Mouse (Mus musculus) lung, postnatal 0 days (tissue): ENCODE measurements around the gene Olfr228. TPM values are rescaled to one million over a fixed set of nuclear protein-coding genes. Genes with fewer than 3 reads are reported as not detected.
"Not testable (repeated sequence)": the region's sequence is repeated elsewhere in the genome, so short reads cannot be mapped to it uniquely, and the experiment has no call there.

Experiments used
- ATAC-seq: fragments of 200-750 bp; cut with Nextera tagmentation; 2 replicates; pipeline ENCODE4 v1.8.0; 2017; ENCODE audit warnings: moderate library complexity
- DNase-seq: peaks from one replicate; pipeline ENCODE4 v3.0.0-alpha.2; 2016; ENCODE audit warnings: low spot score
- H3K27ac ChIP-seq: fragments of 300-500 bp; sonication (generic); 2 replicates; pipeline ENCODE4 v1.5.1; 2014; ENCODE audit warnings: antibody characterized with exemption, mild to moderate bottlenecking, low read length, mixed read lengths
- H3K27me3 ChIP-seq: fragments of 300-500 bp; sonication (generic); replicated peaks from 2 replicates; pipeline ENCODE4 v1.6.1; 2014; ENCODE audit warnings: low read length, mixed read lengths; ENCODE audit not compliant: insufficient read depth
- H3K36me3 ChIP-seq: fragments of 300-500 bp; sonication (generic); 2 replicates; pipeline ENCODE4 v1.6.1; 2014; ENCODE audit warnings: low read length, mixed read lengths; ENCODE audit not compliant: insufficient read depth
- H3K4me1 ChIP-seq: fragments of 300-500 bp; sonication (generic); 2 replicates; pipeline ENCODE4 v1.6.1; 2014; ENCODE audit warnings: antibody characterized with exemption, low read depth, low read length, mixed read lengths; ENCODE audit not compliant: insufficient read depth
- H3K4me2 ChIP-seq: fragments of 300-500 bp; sonication (generic); replicated peaks from 2 replicates; pipeline ENCODE4 v1.6.1; 2014; ENCODE audit warnings: low read depth, mild to moderate bottlenecking, low read length, moderate library complexity, mixed read lengths
- H3K4me3 ChIP-seq: fragments of 300-500 bp; sonication (generic); 2 replicates; pipeline ENCODE4 v1.5.1; 2014; ENCODE audit warnings: low read depth, low read length
- H3K9ac ChIP-seq: fragments of 300-500 bp; sonication (generic); replicated peaks from 2 replicates; pipeline ENCODE4 v1.6.1; 2014; ENCODE audit warnings: low read depth, mild to moderate bottlenecking
- H3K9me3 ChIP-seq: fragments of 300-500 bp; sonication (generic); 2 replicates; pipeline ENCODE4 v1.6.1; 2016; ENCODE audit warnings: low read length, mixed read lengths
- CTCF ChIP-seq: IDR thresholded peaks from 2 replicates; pipeline ENCODE4 v1.5.1; 2016; ENCODE audit warnings: antibody characterized with exemption, mild to moderate bottlenecking
- EP300 ChIP-seq: IDR thresholded peaks from 2 replicates; pipeline ENCODE4 v1.6.1; 2016; ENCODE audit warnings: antibody characterized with exemption, mild to moderate bottlenecking, control low read depth
- WGBS: fragments of 180-500 bp; shearing (Covaris S2); extraction: QIAGEN DNeasy Blood & Tissue Kit; methylation state at CpG from one replicate; pipeline ENCODE4 v1.1.7; 2014; 5-methylcytosine and 5-hydroxymethylcytosine counted together
- polyA plus RNA-seq: library from polyadenylated mRNA; unstranded; fragments of >200 nt; fragmentation: Nextera tagmentation; extraction: Ambion mirVana; gene quantifications from 2 replicates; pipeline ENCODE4 v1.2.1, GENCODE M21; 2015

Olfr228 gene
- polyA plus RNA-seq, result not detected in 2 replicates

DNA sequence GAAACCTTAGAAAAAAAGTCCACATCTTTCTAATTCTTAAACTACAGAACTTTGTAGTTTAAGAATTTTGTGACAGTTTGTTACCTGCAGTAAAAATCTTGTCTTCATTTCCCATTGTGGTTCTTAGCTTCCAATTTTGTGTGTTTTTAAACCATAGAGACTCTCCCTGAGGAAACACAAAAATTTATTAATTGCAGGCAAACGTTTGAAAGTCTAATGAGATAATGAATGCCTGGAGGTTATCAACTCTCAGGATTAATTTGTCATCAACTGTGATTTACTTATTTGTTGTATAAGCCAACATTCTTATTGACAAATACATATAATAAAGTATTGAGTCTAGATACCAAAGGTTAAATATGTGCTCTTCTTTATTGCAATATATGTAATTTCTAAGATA is at the start of gene Olfr228:
Olfr228 (minus strand) TSS at position 101 of the 400 bp plus-strand sequence.
- no peak for ATAC-seq
- no peak within 1 kb of the TSS for H3K4me2 ChIP-seq

DNA sequence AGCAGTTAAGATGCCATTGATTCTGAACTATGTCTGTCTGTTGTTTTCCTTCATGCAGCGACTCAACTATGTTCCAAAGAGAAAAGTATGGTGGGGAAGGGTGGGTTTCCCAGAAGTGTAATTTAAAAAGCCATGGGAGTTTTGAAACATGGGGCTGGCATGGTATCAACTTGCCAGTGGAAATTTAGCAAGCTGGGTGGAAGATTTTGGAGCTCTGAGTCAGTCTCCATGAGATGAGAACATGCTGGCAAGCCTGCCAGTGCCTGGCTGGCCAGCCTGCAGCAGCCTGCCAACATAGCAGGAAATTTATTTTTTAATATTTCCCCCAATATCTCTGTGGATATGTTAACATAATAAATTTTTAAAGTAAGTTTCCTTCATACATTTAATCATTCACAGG is 43.8 kb upstream of the Olfr228 start:
- Histone ChIP-seq H3K27me3 (no peaks in the 10 kb centered on the region), H3K36me3 (no peaks in the 10 kb centered on the region), H3K9ac (no peak overlapping the region), H3K27ac (no peak overlapping the region), H3K4me2 (no peak overlapping the region), H3K9me3 (no peaks in the 10 kb centered on the region), H3K4me1 (no peaks in the 10 kb centered on the region), H3K4me3 (no peak overlapping the region)
- TF ChIP-seq EP300 (no peak), CTCF (no peak)
- ATAC-seq (no peak), DNase-seq (no peak)
- 68% methylated on average over 1 of the region's 1 CpGs for WGBS

More for the DNA sequence above, at the start of gene Olfr228:
- Histone ChIP-seq H3K9ac (no peak within 1 kb of the TSS), H3K36me3 (no peaks in the 10 kb centered on the region), H3K4me3 (no peak within 1 kb of the TSS), H3K27ac (no peak within 1 kb of the TSS), H3K4me1 (no peaks in the 10 kb centered on the region), H3K9me3 (no peaks in the 10 kb centered on the region), H3K27me3 (no peaks in the 10 kb centered on the region)
- 39% methylated on average over 1 of the region's 1 CpGs for WGBS
- TF ChIP-seq EP300 (no peak), CTCF (no peak)
- no peak for DNase-seq

DNA sequence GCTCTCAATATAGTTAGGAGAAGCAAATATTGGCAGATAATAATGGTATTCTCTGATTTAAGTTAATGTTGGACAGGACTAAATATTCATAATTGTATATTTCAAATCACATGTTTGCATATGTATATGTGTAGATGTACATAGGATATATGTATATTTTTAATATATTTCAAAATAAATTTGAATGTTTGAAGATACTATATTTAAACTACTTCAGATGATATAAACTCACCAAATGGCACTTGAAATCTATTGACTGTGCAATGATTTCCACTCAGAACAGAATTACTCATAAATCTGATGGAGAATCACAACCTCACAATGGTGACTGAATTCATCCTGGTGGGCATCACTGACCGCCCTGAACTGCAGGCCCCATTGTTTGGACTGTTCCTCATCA is 21.0 kb upstream of the Olfr228 start, which contains the start of gene Olfr1076:
Olfr1076 (plus strand) TSS at position 301 of the 400 bp plus-strand sequence.
- Histone ChIP-seq H3K9ac (no peak within 1 kb of the TSS), H3K27me3 (no peaks in the 10 kb centered on the region), H3K4me1 (no peaks in the 10 kb centered on the region), H3K4me2 (no peak within 1 kb of the TSS), H3K36me3 (no peaks in the 10 kb centered on the region), H3K9me3 (no peaks in the 10 kb centered on the region), H3K27ac (no peak within 1 kb of the TSS), H3K4me3 (no peak within 1 kb of the TSS)
- 78% methylated on average over 1 of the region's 1 CpGs for WGBS
- no peak for TF ChIP-seq EP300
- TF ChIP-seq CTCF, result no peak
- no peak for DNase-seq
- no peak for ATAC-seq

DNA sequence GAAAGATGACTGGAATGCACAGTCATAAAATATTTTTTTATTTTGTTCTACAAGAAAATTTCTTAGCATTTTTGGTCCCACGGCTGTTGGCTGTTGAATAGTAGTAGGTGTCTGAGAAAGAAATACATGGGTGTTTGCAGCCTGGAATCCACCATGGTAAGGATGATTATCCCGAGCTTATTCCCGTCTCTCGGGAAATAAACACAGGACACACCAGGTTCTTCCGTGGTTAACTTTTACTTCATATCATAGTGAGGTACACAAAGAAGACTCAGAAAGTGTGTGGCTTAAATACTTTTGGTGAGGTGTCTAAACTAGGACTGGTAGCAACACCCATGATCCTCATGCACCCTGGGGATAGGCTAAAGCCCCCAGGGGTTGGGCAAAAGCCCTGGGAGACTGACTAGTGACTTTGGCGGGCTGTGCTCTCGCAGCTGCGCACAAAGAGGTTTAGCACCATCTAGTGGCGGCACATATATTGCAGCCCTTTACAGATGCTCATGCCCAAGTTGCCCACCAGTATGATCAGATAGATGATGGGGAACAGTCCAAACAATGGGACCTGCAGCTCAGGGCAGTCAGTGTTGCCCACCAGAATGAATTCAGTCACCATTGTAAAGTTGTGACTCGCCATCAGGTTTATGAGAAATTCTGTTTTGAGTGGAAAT is 22.6 kb downstream of the Olfr228 start:
- ATAC-seq (no peak), DNase-seq (peak; percentile 9)
- H3K9ac ChIP-seq, result no peak overlapping the region
- WGBS, result 26% methylated on average over 10 of the region's 10 CpGs
- H3K4me1 ChIP-seq, result no peaks in the 10 kb centered on the region
- no peak for TF ChIP-seq EP300
- TF ChIP-seq CTCF, result peak; percentile 73
- no peak overlapping the region for H3K4me2 ChIP-seq
- no peaks in the 10 kb centered on the region for H3K9me3 ChIP-seq
- no peaks in the 10 kb centered on the region for H3K27me3 ChIP-seq
- H3K27ac ChIP-seq, result no peak overlapping the region
- no peaks in the 10 kb centered on the region for H3K36me3 ChIP-seq
- no peak overlapping the region for H3K4me3 ChIP-seq

DNA sequence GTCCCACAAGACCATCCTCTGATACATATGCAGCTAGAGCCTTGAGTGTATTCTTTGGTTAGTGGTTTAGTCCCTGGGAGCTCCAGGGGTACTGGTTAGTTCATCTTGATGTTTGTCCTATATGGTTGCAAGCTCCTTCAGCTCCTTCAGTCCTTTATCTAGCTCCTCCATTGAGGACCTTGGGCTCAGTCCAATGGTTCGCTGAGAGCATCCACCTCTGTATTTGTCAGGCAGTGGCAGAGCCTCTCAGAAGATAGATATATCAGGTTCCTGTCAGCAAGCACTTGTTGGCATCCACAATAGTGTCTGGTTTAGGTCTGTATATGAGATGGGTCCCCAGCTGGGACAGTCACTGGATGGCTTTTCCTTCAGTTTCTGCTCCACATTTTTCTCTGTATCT is 26.8 kb downstream of the Olfr228 start:
- WGBS, result 69% methylated on average over 1 of the region's 1 CpGs

DNA sequence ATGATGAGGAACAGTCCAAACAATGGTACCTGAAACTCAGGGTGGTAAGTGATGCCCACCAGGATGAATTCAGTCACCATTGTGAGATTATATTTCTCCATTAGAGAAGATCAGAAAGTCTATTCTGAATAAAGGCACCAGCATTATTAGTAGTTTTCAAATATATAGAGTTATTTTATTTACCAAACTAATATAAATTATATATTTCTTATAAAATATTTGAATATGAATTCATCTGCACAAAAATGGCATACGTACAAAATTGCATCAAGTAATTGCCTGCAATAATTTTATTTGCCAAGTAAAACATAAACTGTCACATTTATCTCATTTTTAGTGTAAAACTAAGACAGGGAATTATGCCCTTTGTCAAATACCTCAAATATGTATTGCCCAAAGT is 31.0 kb downstream of the Olfr228 start, which contains the start of gene Olfr1066:
Olfr1066 (minus strand) TSS at position 101 of the 400 bp plus-strand sequence.
- H3K4me1 ChIP-seq, result no peaks in the 10 kb centered on the region
- TF ChIP-seq EP300 (no peak), CTCF (no peak)
- no peak within 1 kb of the TSS for H3K4me3 ChIP-seq
- no peak within 1 kb of the TSS for H3K9ac ChIP-seq
- H3K27me3 ChIP-seq, result no peaks in the 10 kb centered on the region
- H3K4me2 ChIP-seq, result no peak within 1 kb of the TSS
- no peaks in the 10 kb centered on the region for H3K9me3 ChIP-seq
- DNase-seq (no peak), ATAC-seq (no peak)
- no peaks in the 10 kb centered on the region for H3K36me3 ChIP-seq
- no peak within 1 kb of the TSS for H3K27ac ChIP-seq
- 65% methylated on average over 1 of the region's 1 CpGs for WGBS

More for the DNA sequence above, 26.8 kb downstream of the Olfr228 start:
- Histone ChIP-seq H3K27ac (no peak overlapping the region), H3K4me3 (no peak overlapping the region), H3K4me1 (no peaks in the 10 kb centered on the region), H3K4me2 (no peak overlapping the region), H3K36me3 (no peaks in the 10 kb centered on the region), H3K27me3 (no peaks in the 10 kb centered on the region), H3K9ac (no peak overlapping the region), H3K9me3 (no peaks in the 10 kb centered on the region)
- ATAC-seq (no peak), DNase-seq (no peak)
- TF ChIP-seq EP300 (no peak), CTCF (no peak)

DNA sequence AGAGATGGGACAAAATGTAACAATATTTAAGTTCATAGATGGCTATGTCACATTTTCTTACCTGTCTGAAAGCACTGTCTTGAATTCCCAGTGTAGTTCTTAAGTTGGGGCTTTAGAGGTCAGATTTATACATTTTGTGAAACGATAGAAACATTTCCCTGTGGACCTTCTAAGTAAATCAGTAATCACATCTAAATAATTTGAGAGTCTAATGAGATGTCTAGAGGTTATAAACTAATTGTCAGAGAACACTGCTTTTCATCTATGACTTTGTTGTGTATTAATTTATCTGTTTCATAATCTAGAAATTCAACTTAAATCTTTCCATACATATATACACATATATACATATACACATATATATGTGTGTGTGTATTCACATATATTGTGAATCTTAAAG is 36.7 kb downstream of the Olfr228 start, which contains the start of gene Olfr1065:
Olfr1065 (minus strand) TSS at position 101 of the 400 bp plus-strand sequence.
- DNase-seq, H3K27ac ChIP-seq, H3K4me2 ChIP-seq, ATAC-seq, H3K27me3 ChIP-seq, H3K9ac ChIP-seq, H3K4me1 ChIP-seq, H3K4me3 ChIP-seq, H3K9me3 ChIP-seq, H3K36me3 ChIP-seq: not testable (repeated sequence)
- no CpG with 5 or more reads among the region's 1 CpGs for WGBS

DNA sequence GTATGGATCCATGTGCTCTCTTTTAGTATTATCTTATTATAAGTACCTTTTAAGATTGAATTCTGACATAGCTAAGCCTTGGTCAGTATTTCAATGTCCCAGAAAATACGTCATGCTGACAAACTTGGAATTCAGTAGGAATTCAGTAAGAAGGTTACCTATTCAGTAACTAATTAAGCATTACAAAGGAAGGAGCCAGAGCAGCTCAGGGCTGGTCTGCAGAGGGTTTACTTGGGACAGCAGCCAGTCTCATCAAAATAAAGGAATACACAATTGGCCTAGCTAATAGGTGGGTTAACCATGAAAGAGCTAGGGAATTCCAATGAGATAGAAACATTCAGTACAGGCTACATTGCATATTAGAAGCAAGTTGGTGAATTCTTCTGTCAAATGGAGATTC is 45.1 kb downstream of the Olfr228 start:
- not testable (repeated sequence) for H3K9ac ChIP-seq, H3K4me1 ChIP-seq, H3K9me3 ChIP-seq, H3K27ac ChIP-seq, ATAC-seq, H3K27me3 ChIP-seq, H3K4me2 ChIP-seq, H3K36me3 ChIP-seq, H3K4me3 ChIP-seq, DNase-seq
- WGBS, result 62% methylated on average over 1 of the region's 1 CpGs
